Mouse (Mus musculus) cerebellum, adult 9-10 months (tissue): Measurements from ENCODE around the gene Cd52.

ENCODE experiments used
- DNase-seq: peaks from one replicate; pipeline ENCODE4 v3.0.0; 2022

Cd52 gene

DNA sequence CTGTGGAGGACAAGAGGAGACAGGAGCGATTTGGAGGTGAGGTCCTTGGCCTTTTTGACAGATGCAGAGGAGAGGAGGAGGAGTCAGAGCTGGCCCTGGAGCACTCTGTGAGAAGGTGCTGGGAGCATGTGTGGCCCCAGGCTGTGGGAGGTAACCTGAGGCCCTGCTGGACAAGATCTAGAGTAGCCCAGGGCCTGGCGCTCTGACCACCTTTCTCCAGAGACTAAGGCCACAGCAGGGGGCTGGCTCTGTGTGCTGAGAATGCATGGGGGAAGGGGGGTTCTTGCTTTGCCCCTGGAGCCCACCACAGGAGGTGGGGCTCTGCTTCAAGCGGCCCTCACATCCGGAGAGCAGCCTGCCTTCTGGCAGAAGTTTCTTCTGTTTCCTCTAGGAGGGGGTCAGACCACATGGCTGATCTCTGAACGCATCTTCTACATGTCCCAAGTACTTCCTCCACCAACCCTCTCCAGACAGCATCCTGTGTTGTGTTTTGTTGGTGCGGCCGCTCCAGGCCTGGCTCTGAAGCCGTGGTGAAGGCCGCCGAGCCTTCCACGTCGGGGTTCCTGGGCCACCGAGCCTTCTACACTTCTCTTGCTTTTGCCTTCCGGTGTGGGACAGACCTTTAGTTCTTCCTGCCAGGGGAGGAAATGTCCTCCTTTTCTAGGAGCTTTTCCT, 23.4 kb upstream of the Cd52 start:
- no peak for DNase-seq

DNA sequence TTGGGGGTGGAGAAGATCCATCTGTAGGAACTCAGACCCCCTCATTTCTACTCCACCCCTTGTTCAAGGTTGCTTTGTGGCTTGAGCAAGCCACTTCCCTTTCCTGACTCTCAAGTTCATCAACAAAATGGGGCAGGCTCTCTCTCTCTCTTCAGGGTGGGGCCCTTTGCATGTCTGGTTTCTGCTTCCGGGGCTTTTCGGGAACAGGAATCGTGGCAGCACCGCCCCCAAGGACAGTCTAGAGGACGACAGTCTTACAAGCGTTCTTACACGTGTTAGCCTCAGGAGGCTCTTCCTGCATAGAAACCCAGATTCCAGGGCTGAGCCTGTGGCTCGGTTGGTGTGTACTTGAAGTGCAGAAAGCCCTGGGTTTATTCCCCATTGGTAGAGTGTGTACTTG, 22.1 kb upstream of the Cd52 start:
- DNase-seq, result no peak

DNA sequence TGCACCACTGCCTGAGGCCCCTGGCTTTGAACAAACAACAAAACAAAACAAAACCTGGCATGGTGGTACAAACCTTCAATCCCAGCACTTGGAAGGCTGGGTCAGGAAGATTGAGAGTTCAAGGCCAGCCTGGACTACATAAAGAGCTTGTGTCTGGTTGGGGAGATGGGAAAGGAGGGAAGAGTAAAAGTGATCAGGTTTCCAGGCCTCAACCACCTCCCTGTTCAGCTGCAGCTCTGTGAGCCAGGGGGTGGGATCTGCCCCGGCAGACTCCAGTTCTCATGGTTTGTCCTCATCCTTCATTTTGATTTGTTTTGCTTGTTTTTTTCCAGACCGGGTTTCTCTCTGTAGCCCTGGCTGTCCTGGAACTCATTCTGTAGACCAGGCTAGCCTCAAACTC, 21.6 kb upstream of the Cd52 start:
- DNase-seq, result no peak

DNA sequence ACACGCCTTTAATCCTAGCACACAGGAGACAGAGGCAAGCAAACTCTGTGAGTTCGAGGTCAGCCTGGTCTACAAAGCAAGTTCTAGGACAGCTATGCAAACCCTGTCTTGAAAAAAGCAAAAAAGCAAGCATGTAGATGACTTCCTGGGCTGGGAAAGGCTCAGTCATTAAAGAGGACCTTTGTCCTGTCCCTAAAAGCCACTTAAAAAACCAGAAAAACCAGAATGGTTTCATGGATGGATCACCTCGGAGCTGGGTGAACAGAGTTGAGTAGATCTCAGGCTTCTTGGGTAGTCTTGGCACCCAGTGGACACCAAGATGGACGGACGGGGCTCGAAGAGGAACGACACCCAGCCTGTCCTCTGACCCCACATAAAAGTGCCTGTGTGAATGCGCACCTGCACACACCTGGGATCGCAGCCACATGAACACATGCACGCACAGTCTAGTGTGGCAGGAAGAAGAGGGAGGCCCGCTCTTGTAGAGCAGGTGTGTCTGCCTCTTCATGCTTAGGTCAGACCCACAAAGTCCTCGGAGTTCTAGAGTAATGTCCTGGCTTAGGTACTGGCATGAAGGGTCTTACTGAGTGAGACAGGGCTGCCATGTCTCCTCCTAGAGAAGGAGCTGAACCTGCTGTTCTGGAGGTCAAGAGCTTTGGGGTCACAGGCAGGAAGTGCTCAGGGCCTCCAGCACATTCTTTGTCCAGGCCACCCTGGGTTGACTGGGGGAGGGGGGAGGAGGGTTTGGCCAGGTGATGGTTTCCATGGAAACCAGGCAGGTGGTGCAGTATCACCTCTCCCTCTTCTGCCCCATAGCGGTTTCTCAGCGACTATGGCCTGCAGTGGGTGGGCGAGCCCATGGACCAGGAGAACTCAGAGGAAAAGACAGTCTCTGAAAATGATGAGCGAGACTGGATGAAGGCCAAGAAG, 20.6 kb upstream of the Cd52 start:
- no peak for DNase-seq

DNA sequence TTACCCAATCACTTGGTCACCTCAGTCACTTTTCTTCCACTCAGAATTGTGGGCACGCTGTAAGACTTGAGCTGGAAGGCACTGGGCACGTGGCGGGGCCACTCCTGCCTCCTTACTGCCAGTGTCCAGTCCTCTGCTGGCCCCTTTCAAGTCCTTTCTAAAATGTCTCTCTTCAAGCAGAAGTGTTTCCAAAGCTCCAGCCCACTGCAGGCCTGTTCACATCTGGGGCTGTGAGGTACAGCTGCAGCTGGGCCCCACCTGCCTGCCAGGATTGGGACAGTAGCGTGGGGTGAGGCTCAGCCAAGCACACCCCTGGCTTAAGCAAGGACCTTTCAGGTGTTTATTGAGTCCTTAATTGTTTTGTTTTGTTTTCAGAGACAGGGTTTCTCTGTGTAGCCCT, 19.2 kb upstream of the Cd52 start:
- DNase-seq, result no peak

DNA sequence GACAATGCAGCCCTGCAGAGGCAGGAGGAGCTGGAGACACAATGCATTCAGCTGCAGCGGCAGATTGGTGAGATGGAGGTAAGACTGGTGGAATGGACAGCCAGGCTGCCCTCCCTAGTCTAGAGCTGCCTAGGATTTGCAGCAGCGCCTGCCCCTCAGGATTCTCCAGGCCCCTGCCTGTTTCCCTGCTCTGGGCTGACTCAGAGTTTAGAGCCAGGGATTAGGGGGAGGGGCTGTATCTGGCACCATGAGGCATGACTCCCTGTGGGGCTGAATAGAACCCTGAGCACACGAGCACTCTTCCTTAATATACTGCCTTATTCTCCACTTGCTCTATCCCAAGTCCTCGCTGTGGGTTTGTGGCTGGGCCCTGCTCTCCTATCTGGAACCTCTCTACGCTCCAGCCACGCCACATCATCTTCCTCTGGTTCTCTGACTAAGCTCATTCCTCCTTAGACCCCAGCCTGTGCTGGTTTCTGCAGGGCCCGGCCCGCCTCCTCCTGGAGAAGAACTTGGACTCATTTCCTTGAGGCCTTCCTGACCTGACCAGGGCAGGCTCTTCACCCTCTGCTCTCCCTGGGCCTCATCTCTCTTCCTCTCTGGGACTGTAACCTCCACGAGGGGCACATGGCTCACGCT, 18.6 kb upstream of the Cd52 start:
- DNase-seq, result no peak

DNA sequence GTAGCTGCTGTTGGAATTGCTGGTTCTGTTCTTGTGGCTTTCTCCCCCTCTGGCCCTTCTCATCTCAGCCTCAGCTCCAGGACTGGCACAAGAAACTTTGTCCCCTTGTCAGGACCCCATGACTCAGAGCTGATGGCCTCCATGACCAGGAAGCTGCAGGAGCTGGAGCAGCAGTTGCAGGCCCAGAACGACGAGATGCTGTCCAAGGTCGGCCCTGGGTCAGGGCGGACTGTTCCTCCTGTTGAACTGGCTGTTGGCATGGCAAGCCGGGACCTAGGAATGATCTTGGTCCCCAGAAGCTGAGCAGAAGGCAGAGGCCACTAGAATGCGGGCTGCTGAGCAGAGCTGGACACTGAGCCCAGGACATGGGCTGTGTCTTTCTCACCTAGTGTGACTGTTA, 17.5 kb upstream of the Cd52 start:
- DNase-seq, result no peak

DNA sequence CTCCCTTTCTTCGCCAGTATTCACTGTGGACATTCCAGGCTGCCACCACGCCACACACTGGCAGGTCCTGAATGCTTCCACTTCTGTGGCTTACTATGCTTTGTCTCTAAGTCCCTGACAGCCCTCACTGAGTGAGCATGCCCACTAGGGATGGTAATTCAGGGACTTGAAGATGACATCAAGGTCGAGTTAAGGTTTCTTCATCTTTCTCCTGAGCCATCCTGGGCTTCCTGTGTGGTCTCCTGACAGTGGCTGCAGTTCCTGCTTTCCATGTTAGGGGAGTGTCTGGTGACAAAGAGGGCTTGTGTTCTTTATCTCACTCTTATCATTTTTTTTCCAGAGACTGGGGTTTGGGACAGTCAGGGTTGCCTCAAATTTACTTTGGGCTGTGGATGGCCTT, 15.8 kb upstream of the Cd52 start:
- DNase-seq, result no peak

DNA sequence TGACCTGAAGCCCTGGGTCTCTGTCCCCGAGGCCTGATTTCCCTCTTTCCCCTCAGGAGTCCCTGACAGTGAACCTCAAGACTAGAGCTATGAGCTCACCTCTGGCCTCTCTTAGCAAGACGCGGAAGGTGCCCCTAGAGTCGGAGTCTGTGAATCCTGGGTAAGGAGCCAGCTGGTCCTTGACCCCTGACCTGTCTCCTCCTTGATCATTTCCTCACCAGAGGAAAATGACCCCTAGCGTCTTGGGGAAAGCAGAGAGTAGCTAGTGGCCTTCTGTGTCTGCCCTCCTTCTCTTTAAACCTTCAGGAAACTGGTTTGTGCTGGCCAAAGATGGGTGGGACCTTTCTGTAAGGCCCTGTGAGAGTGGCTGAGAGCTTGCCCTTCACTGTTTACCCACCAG, 13.3 kb upstream of the Cd52 start:
- DNase-seq, result no peak

DNA sequence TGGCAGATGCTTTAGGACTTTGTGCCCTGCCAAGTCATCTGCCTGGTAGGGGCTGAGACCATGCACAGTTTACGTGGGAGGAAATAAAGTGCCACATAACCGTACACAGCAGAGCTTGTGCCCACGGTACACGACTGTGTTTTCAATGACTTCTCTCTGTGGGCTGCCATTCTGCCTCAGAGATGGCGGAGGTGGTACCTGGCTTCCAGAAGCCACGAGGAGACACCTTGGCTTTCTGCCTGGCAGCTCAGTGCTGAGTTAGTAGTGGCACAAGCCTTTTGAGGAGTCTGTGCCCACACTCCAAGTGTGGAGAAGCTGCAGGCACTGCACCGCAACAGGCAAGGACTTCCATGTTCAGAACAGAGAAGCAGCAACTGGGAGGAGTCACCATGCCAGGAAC, 12.8 kb upstream of the Cd52 start:
- no peak for DNase-seq

DNA sequence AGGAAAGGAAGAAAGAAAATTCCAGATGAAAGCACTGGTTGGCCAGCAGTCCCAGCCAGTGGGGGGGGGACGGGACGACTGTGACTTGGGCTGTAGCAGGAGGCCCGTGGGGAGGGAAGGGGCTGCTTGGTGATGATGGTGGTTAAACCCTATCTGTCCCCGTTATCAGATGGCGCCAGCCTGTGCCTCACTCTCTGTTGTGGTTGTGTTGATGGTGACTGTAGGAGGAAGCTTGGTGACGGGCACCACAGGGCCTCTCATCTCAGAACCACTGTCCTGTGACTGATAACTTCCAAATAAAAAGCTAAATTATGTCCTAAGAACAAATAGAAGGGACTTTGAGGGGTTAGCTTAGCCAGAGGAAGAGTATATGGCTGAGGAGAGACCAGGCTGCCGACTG, 11.2 kb upstream of the Cd52 start:
- DNase-seq, result no peak

DNA sequence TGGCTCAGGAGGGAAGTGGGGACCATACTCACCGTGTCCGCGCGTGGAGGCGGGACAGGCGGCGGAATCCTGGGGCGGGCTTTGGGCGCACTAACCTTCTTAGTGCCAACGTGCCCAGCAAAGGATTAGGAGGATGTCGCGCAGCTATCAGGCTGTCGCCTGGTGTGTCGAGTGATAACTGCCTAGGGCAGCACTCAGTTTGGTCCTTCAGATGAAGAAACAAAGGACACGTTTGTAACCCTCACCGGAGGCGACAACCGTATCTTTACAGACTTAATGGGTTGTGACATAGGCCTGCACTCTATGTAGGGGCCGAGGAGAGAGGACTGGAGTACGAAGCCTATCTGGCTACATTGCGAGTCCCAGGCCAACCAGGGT, 7.8 kb upstream of the Cd52 start:
- no peak for DNase-seq

DNA sequence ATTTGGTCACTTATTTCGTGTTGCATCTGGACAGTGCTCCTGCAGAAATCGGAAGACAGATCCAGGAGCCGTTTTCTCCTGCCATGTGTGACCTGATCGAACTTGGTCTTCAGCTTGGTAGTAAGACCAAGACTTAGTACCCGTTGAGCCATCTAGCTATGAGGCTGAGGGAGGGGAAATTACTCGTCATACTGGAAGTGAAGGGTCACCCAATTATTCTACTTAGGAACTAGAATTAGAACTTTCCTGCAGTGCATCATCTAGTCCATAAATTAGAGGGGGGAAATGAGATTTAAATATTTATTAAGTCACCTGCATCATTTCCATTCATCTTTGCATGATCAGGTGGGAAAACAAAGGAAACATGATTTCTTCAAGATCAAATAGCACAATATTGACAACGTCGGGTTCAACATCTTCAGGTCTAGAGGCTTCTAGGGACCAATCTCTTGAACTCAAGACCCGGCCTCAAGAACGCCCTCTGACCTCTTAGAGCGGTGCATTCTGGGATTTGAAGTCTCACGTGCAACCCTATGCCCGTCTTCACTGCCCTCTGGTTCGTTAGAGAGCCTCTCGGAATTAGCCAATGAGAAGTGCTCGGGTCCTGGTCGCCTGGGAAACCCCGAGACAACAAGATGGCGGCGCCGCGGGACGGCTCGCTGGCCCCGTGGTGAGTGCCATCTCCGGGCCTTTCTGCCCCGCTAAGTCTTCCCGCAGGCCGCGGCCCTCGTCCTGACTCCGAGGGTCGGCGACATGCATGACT, 7.3 kb upstream of the Cd52 start, which contains the start of gene Ubxn11:
Ubxn11 (plus strand) TSS at position 592 of the 763 bp plus-strand sequence.
- DNase-seq, result peak; percentile 94

DNA sequence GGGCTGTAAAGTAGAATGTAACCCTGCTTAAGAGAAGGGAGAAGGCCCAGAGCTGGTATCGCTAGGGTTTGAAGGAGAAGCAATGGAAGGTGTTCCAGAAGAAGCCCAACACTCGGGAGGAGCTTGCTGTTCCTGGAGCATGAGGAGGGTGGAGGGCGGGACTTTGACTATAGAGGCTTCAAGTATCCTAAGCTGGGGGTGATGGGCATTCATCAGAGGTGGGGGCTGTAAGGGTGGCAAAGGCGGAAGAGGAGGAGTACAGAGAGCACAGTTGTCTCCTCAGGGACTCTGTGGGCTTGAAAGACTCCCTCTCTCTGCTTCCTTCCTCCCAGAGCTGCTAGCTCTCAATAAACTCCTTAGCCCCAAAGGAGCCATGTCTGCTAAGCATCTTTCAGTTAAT, 5.4 kb upstream of the Cd52 start:
- no peak for DNase-seq

DNA sequence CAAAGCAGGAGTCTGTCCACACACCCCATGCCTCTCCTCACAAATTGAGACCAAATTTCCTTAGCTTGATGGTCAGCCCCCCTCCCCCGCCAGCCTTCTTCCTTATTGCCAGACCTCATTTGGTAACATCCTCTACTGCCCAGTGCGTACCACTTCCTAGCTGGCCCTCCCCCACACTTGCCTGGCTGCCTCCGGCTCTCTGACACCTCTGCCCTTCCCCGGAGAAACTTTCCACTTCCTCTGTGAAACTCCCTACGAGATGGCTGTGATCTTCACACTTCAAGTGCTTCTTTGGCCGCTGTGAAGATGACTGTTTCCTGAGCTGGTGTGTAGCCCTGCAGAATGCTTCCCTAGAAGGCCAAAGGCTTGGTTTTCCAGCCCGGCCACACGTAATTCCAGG, 3.7 kb upstream of the Cd52 start:
- no peak for DNase-seq

DNA sequence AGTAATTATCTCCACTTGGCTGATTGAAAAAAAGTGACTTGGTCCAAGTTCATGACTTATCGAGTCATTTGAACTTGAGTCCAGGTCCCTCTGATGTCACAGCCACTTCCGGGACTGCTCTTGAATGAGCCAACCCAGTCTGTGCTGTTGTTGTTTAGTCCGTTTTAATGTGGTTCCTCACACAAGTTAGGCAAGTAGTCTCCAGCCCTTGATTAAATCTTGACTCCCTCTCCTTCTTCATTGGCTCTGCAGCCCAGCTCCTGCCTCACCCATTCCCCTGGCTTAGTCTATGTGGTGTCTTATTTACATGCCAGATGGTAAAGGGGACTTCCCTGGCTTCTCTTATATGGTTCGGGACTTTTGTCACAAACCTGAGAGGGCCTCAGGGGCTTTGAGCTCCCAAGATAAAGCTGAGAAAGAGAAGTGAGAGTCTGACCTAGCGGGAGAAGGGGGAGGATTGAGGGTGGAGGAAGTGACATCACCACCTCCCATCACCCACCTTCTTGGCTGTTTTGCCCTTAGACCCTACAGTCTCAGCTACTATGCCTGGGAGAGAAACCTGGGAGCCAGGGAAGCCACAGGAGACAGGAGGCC, 2.2 kb upstream of the Cd52 start:
- no peak for DNase-seq

DNA sequence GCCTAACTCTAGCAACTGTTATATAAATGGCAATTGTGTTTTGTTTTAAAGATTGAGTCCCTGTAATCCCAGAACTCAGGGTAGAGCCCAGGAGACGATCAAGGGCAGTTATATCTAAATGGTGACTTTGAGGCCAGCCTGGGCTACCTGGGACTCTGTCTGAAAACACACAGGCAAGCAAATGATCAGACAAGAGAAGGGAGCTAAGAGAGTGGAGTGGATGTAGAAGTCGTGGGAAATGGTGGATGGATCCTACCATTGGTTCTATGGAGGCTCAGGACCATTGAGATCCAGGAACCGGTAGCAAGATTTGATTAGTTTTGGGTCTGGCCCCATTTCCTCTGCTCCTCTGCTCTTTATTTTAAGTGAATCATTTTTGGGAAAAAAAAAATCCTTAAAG, 1.2 kb upstream of the Cd52 start:
- no peak for DNase-seq

DNA sequence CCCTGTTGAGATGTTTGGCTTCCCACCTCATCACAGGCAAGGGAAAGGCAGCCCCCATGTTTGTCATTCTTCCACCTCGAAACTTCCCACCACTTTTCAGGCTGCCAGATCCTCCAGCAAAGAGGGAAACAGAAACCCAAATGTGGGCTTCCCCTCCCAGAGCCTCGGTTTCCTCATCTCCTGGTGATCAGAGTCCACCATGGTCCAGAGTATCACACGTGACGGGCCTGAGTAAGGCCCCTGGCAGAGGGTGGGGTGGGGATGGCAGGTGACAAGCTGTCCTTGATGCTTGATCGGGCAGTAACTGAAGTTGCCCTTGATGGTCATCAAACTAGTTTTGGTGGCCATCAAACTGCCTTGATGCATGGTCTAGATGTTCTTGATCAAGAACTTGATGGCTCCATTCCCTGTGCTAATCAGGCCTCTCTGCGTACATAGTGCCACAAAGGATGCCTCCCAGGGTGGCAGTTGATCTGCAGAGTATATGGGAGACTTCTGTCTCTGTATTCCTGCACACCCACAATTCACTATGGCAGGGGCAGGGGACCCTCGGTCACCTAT, 798 bp downstream of the Cd52 start:
- DNase-seq, result no peak

DNA sequence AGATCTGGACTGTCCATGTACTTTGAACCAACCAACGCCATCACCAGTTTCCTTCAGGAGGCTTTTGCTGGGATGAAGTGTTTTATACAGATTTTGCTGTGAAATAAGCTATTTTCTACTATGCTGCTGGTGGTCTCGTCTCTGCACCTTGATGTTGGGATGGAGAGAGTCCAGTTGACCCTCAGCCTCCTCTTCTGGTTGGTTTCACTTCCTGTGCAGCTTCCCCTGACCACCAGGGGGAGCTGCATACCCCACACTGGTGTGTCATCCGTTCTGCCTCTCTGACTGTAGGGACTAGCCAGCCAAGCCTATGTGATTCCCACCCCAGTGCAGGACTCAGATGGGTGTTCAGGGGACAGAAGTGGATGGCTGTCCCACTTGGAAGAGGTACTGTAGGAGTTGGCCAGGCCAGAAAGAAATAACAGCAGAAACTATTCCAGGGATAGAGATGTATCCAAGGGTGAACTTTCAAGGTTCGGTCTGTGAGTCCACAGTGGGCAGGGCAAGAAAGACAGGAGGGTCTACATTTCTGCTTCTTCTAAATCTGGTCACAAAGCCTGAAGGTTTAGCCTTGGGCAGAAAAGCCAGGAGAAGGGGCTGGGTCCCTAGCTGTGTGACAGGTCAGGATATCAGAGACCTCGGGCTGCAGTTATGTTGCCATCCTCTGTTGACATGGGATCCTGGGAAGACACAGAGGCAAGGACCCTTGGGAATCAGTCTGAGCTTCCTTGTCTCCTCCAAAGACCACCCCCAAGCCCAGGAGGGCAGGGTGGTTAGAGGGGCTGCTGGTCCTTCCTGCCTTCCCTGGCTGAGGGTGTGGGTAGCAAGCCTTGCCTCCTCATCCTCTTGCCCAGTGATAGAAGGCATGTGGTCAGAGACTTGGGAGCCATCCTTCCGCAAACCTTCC, 2.2 kb downstream of the Cd52 start:
- no peak for DNase-seq

DNA sequence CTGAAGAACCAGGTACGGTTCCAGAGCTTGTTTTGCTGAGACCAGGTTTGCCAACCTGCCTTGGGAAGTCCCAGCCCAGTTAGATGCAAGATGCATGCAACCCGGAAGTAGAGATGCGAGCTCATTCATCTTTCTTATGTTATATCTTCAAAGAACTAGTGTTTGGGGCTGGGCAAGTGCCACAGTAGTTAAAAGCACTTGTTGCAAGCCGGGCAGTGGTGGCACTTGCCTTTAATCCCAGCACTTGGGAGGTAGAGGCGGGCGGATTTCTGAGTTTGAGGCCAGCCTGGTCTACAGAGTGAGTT, 3.7 kb downstream of the Cd52 start:
- DNase-seq, result no peak

DNA sequence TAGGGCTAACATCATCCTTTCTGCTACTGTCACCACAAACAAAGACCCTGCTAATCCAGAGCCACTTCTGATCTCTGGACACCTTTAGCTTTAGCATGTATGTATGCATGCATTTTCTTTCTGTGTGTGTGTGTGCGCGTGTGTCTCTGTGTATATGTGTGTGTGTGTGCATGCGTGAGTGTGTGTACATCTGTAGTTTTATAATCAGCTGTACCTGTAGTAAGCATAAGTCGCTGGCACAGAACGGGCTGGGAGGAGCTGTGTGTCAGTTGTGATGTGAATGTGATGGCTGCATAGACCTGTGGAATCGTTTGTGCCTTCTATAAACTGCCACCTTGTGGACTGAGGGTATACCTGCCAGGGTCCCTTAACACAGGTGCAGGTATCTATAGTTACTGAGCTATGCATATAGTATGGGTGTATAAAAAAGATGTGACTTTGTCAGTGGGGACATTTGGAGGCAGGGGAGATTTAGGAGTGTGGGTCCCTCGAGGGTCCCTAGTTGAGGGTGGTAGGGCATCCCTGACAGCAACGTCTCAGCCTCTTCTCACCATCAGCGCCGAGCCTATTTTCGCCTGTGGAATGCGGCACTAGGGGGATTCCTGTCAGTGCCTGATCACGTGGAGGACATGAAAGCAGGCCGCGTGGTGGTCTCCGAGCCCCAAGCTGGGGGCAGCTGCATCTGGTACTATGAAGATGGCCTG, 4.2 kb downstream of the Cd52 start:
- no peak for DNase-seq
